Mouse (Mus musculus): ENCODE results near the gene Tdgf1. TPM values are rescaled to one million over a fixed set of nuclear protein-coding genes. Genes with fewer than 3 reads are reported as not detected.
A peak's percentile ranks its signal among the peaks of the same experiment; 100 is the strongest.

Gene Tdgf1
- total RNA-seq, 1 experiment from 2014 or later, result not detected

- no peak for ATAC-seq (replicated peaks in 1 of 2; ENCODE audit: insufficient read depth in 1 of 2, low FRiP score in 2 of 2, low TSS enrichment in 1 of 2, low read depth in 1 of 2, poor library complexity in 2 of 2, severe bottlenecking in 2 of 2)
Observed at GRCm38 (mm10) chr9:110959669-110960068, 13.7 kb upstream of the Tdgf1 start.

- ATAC-seq (replicated peaks in 1 of 2; ENCODE audit: insufficient read depth in 1 of 2, low FRiP score in 2 of 2, low TSS enrichment in 1 of 2, low read depth in 1 of 2, poor library complexity in 2 of 2, severe bottlenecking in 2 of 2), result no peak
Observed at GRCm38 (mm10) chr9:110955962-110956361, 10.0 kb upstream of the Tdgf1 start.

- no peak for ATAC-seq (replicated peaks in 1 of 2; ENCODE audit: insufficient read depth in 1 of 2, low FRiP score in 2 of 2, low TSS enrichment in 1 of 2, low read depth in 1 of 2, poor library complexity in 2 of 2, severe bottlenecking in 2 of 2)
Observed at GRCm38 (mm10) chr9:110954681-110955445, 8.9 kb upstream of the Tdgf1 start.

- ATAC-seq (replicated peaks in 1 of 2; ENCODE audit: insufficient read depth in 1 of 2, low FRiP score in 2 of 2, low TSS enrichment in 1 of 2, low read depth in 1 of 2, poor library complexity in 2 of 2, severe bottlenecking in 2 of 2), result peak; percentile 65 to 72
Observed at GRCm38 (mm10) chr9:110953550-110954461, 7.8 kb upstream of the Tdgf1 start.

- no peak for ATAC-seq (replicated peaks in 1 of 2; ENCODE audit: insufficient read depth in 1 of 2, low FRiP score in 2 of 2, low TSS enrichment in 1 of 2, low read depth in 1 of 2, poor library complexity in 2 of 2, severe bottlenecking in 2 of 2)
Observed at GRCm38 (mm10) chr9:110952931-110953549, 7.1 kb upstream of the Tdgf1 start.

- peak; percentile 23 to 43; a peak in 1 of 4 replicates for ATAC-seq (replicated peaks in 1 of 2; ENCODE audit: insufficient read depth in 1 of 2, low FRiP score in 2 of 2, low TSS enrichment in 1 of 2, low read depth in 1 of 2, poor library complexity in 2 of 2, severe bottlenecking in 2 of 2)
Observed at GRCm38 (mm10) chr9:110952398-110952797, 6.4 kb upstream of the Tdgf1 start.

GRCm38 (mm10) chr9:110951866-110952265 is 5.9 kb upstream of the Tdgf1 start:
- peak in 1 of 2 experiments; percentile 25; a peak in 1 of 4 replicates for ATAC-seq (replicated peaks in 1 of 2; ENCODE audit: insufficient read depth in 1 of 2, low FRiP score in 2 of 2, low TSS enrichment in 1 of 2, low read depth in 1 of 2, poor library complexity in 2 of 2, severe bottlenecking in 2 of 2)

- ATAC-seq (replicated peaks in 1 of 2; ENCODE audit: insufficient read depth in 1 of 2, low FRiP score in 2 of 2, low TSS enrichment in 1 of 2, low read depth in 1 of 2, poor library complexity in 2 of 2, severe bottlenecking in 2 of 2), result no peak
Observed at GRCm38 (mm10) chr9:110951397-110951796, 5.4 kb upstream of the Tdgf1 start, which contains the start of gene Lrrc2. TSS of gene Lrrc2 (plus strand) at chr9:110951545.

- ATAC-seq (replicated peaks in 1 of 2; ENCODE audit: insufficient read depth in 1 of 2, low FRiP score in 2 of 2, low TSS enrichment in 1 of 2, low read depth in 1 of 2, poor library complexity in 2 of 2, severe bottlenecking in 2 of 2), result no peak
Observed at GRCm38 (mm10) chr9:110950109-110950508, 4.2 kb upstream of the Tdgf1 start.

GRCm38 (mm10) chr9:110948813-110949310 is 2.9 kb upstream of the Tdgf1 start:
- no peak for ATAC-seq (replicated peaks in 1 of 2; ENCODE audit: insufficient read depth in 1 of 2, low FRiP score in 2 of 2, low TSS enrichment in 1 of 2, low read depth in 1 of 2, poor library complexity in 2 of 2, severe bottlenecking in 2 of 2)

GRCm38 (mm10) chr9:110947900-110948299 is 1.9 kb upstream of the Tdgf1 start:
- ATAC-seq (replicated peaks in 1 of 2; ENCODE audit: insufficient read depth in 1 of 2, low FRiP score in 2 of 2, low TSS enrichment in 1 of 2, low read depth in 1 of 2, poor library complexity in 2 of 2, severe bottlenecking in 2 of 2), result no peak

- no peak for ATAC-seq (replicated peaks in 1 of 2; ENCODE audit: insufficient read depth in 1 of 2, low FRiP score in 2 of 2, low TSS enrichment in 1 of 2, low read depth in 1 of 2, poor library complexity in 2 of 2, severe bottlenecking in 2 of 2)
Observed at GRCm38 (mm10) chr9:110947261-110947661, 1.3 kb upstream of the Tdgf1 start.

- ATAC-seq (replicated peaks in 1 of 2; ENCODE audit: insufficient read depth in 1 of 2, low FRiP score in 2 of 2, low TSS enrichment in 1 of 2, low read depth in 1 of 2, poor library complexity in 2 of 2, severe bottlenecking in 2 of 2), result peak; percentile 72 to 85
Observed at GRCm38 (mm10) chr9:110946548-110947044, 638 bp upstream of the Tdgf1 start.

- ATAC-seq (replicated peaks in 1 of 2; ENCODE audit: insufficient read depth in 1 of 2, low FRiP score in 2 of 2, low TSS enrichment in 1 of 2, low read depth in 1 of 2, poor library complexity in 2 of 2, severe bottlenecking in 2 of 2), result no peak
Observed at GRCm38 (mm10) chr9:110945343-110945742, 615 bp downstream of the Tdgf1 start.

- peak; percentile 22 to 38; a peak in 1 of 4 replicates for ATAC-seq (replicated peaks in 1 of 2; ENCODE audit: insufficient read depth in 1 of 2, low FRiP score in 2 of 2, low TSS enrichment in 1 of 2, low read depth in 1 of 2, poor library complexity in 2 of 2, severe bottlenecking in 2 of 2)
Observed at GRCm38 (mm10) chr9:110944265-110944664, 1.7 kb downstream of the Tdgf1 start.

GRCm38 (mm10) chr9:110937506-110938490 is 8.2 kb downstream of the Tdgf1 start:
- ATAC-seq (replicated peaks in 1 of 2; ENCODE audit: insufficient read depth in 1 of 2, low FRiP score in 2 of 2, low TSS enrichment in 1 of 2, low read depth in 1 of 2, poor library complexity in 2 of 2, severe bottlenecking in 2 of 2), result no peak

Measured in hematopoietic stem cell, adult 5-6 weeks (primary cell).